Mouse (Mus musculus) left cerebral cortex, postnatal 14 days (tissue): ENCODE data around the gene Lrrd1. TPM values are rescaled to one million over a fixed set of nuclear protein-coding genes. Genes with fewer than 3 reads are reported as not detected.

Experiments used
- total RNA-seq, 2 experiments: library from RNA; stranded (reverse); gene quantifications; 2 replicates each; pipeline ENCODE4 v1.2.3; 2021

Lrrd1 gene
- total RNA-seq, 2 experiments from 2014 or later, result not detected

Other genes with a start within 250 kb of the Lrrd1 start
- gene Pex1, start 249.1 kb upstream of the Lrrd1 start, total RNA-seq, result 10 to 100 TPM; 23.5 to 28.3 TPM
- gene Rbm48, start 248.6 kb upstream of the Lrrd1 start, total RNA-seq, result 10 to 100 TPM; 12.1 to 12.8 TPM
- gene Tmbim7, start 194.0 kb upstream of the Lrrd1 start, total RNA-seq, result not detected
- gene Gatad1, start 188.0 kb upstream of the Lrrd1 start, total RNA-seq, result 100 to 1,000 TPM; 117 to 118 TPM
- gene Ankib1, start 42.2 kb upstream of the Lrrd1 start, total RNA-seq, result 10 to 100 TPM; 67.2 to 68.3 TPM
- 10 to 100 TPM; 41.3 to 43.3 TPM for gene Krit1, start 42.0 kb upstream of the Lrrd1 start, total RNA-seq
- gene Mterf1a, start 48.8 kb downstream of the Lrrd1 start, total RNA-seq, result 1 to 10 TPM; 6.5 to 7.2 TPM
- 10 to 100 TPM; 71.0 to 84.4 TPM for gene Akap9, start 82.9 kb downstream of the Lrrd1 start, total RNA-seq